Comparison of ENCODE assay signal across 12 mouse cellular contexts in the genomic region with DNA sequence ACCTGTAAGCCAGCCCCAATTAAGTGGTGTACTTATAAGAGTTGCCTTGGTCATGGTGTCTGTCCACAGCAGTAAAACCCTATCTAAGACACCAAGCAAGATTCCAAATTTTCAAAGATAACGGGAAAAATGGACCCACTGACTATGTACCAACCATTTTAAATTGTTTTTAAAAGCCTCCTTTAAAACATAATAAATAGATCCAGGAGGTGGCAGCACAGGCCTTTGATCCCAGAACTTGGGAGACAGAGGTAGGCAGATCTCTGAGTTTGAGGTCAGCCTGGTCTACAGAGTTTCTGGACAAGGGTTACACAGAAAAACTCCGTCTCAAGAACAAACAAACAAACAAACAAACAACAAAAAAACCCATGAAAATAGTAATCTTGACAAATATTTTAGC. TPM values are rescaled to one million over a fixed set of nuclear protein-coding genes. Genes with fewer than 3 reads are reported as not detected.
DNase-seq lines count a peak whose midpoint lies in the region; ATAC-seq and TF ChIP-seq lines count a peak whose summit lies in the region.
"Had no signal": no experiment of that assay in that cellular context is flagged by ENCODE, and none has a peak within 500 bp of the region (broad histone marks: within the 10 kb centered on the region; RNA-seq: fewer than 3 reads in every experiment).

No protein-coding gene starts in this region.

- no peak overlapping the region for H3K4me3 ChIP-seq in kidney, postnatal 0 days (replicated peaks; ENCODE audit: low read depth, low read length)
- no peak overlapping the region for H3K4me3 ChIP-seq in lung, embryonic 14.5 days (ENCODE audit: low read depth, low read length)
- H3K4me3 ChIP-seq: lung, embryonic 15.5 days had no signal

- H3K9me3 ChIP-seq in kidney, postnatal 0 days (replicated peaks; ENCODE audit: low read length) = no peaks in the 10 kb centered on the region
- no peaks in the 10 kb centered on the region for H3K9me3 ChIP-seq in lung, embryonic 14.5 days (ENCODE audit: low read depth, low read length)
- H3K9me3 ChIP-seq: lung, embryonic 15.5 days had no signal

- H3K36me3 ChIP-seq in kidney, postnatal 0 days (ENCODE audit: insufficient read depth, low read length) = no peaks in the 10 kb centered on the region
- H3K36me3 ChIP-seq in lung, embryonic 14.5 days (ENCODE audit: insufficient read depth) = no peaks in the 10 kb centered on the region
- H3K36me3 ChIP-seq: lung, embryonic 15.5 days had no signal

- no peak overlapping the region for H3K4me2 ChIP-seq in kidney, postnatal 0 days (ENCODE audit: low read length)
- H3K4me2 ChIP-seq in lung, embryonic 14.5 days = no peak overlapping the region
- H3K4me2 ChIP-seq: lung, embryonic 15.5 days had no signal

- peak; percentile 8 to 15 for DNase-seq in cerebellum, postnatal 14 days
- no peak for DNase-seq in cerebellum, adult 11-12 months
- peak; percentile 26 for DNase-seq in kidney, postnatal 0 days (ENCODE audit: low spot score)
- DNase-seq in kidney, adult 18-20 months = no peak
- peak; percentile 46 for DNase-seq in lung, embryonic 14.5 days
- DNase-seq in lung, adult 18-20 months = no peak
- DNase-seq in lung, postnatal 14 days = peak; percentile 6
- DNase-seq: cerebellum, adult 11 months; heart, adult 18-20 months; right cerebral cortex, postnatal 4 days had no signal

- no peaks in the 10 kb centered on the region for H3K27me3 ChIP-seq in kidney, postnatal 0 days (ENCODE audit: insufficient read depth, low read length)
- H3K27me3 ChIP-seq in lung, embryonic 14.5 days (ENCODE audit: insufficient read depth, low read length) = no peaks in the 10 kb centered on the region
- H3K27me3 ChIP-seq: lung, embryonic 15.5 days had no signal

- H3K9ac ChIP-seq in kidney, postnatal 0 days (ENCODE audit: low read depth, low read length) = no peak overlapping the region
- no peak overlapping the region for H3K9ac ChIP-seq in lung, embryonic 14.5 days
- H3K9ac ChIP-seq: lung, embryonic 15.5 days had no signal

- no peaks in the 10 kb centered on the region for H3K4me1 ChIP-seq in kidney, postnatal 0 days (replicated peaks; ENCODE audit: insufficient read depth, low read length)
- H3K4me1 ChIP-seq in lung, embryonic 14.5 days (ENCODE audit: insufficient read depth) = no peaks in the 10 kb centered on the region
- H3K4me1 ChIP-seq: lung, embryonic 15.5 days had no signal

- 58% methylated on average over 2 of the region's 2 CpGs for WGBS in kidney, postnatal 0 days
- WGBS in lung, embryonic 14.5 days = 29% methylated on average over 2 of the region's 2 CpGs

- no peak overlapping the region for H3K27ac ChIP-seq in kidney, postnatal 0 days
- no peak overlapping the region for H3K27ac ChIP-seq in lung, embryonic 14.5 days (ENCODE audit: low read depth)
- H3K27ac ChIP-seq: lung, embryonic 15.5 days had no signal

- peak; percentile 46 for TF ChIP-seq CTCF in kidney, postnatal 0 days (IDR thresholded peaks at IDR 0.05; ENCODE audit: low read depth)
- 0 out of 2 replicates have a peak, but pooled peaks have one; percentile 8 for TF ChIP-seq CTCF in lung, embryonic 14.5 days (IDR thresholded peaks at IDR 0.05; ENCODE audit: low read depth)

- ATAC-seq in kidney, postnatal 0 days (replicated peaks; ENCODE audit: low FRiP score, low read depth) = no peak
- ATAC-seq in lung, embryonic 14.5 days (ENCODE audit: insufficient read depth) = no peak
- ATAC-seq in megakaryocyte progenitor cell, adult 5-6 weeks (replicated peaks; ENCODE audit: poor library complexity) = no peak

RNA-seq across cellular contexts. Expression of gene Atg14, which starts 11.2 kb away (rescaled TPM):
- polyA plus RNA-seq in kidney, postnatal 0 days (2015; fragmentation: Nextera tagmentation; extraction: Ambion mirVana) = 13.8 and 13.9 TPM in 2 replicates
- polyA plus RNA-seq in lung, embryonic 14.5 days (2014; fragmentation: Nextera tagmentation; extraction: Ambion mirVana) = 13.3 and 14.5 TPM in 2 replicates
- 6.1 and 7.5 TPM in 2 replicates for total RNA-seq in megakaryocyte progenitor cell, adult 5-6 weeks (2015)
- 7.1 and 10.9 TPM in 2 replicates for total RNA-seq in megakaryocyte progenitor cell, adult 5-6 weeks (2017)

Comparison
In these comparisons a context has a peak if more than half of its experiments do, and no peak if none do; other contexts are left out.
1. DNase-seq: peak in cerebellum, postnatal 14 days (2 of 2), kidney, postnatal 0 days (single experiment), lung, embryonic 14.5 days (single experiment) and lung, postnatal 14 days (single experiment); none in cerebellum, adult 11-12 months (single experiment), kidney, adult 18-20 months (single experiment) and lung, adult 18-20 months (0 of 2).